Mouse (Mus musculus): ENCODE measurements at regions not wholly inside any gene's neighbourhood (a gene's known extent, or its start where the extent isn't known, plus 50 kb on each side); places are given as distances from the start of the nearest gene placed in this dataset.

DNA sequence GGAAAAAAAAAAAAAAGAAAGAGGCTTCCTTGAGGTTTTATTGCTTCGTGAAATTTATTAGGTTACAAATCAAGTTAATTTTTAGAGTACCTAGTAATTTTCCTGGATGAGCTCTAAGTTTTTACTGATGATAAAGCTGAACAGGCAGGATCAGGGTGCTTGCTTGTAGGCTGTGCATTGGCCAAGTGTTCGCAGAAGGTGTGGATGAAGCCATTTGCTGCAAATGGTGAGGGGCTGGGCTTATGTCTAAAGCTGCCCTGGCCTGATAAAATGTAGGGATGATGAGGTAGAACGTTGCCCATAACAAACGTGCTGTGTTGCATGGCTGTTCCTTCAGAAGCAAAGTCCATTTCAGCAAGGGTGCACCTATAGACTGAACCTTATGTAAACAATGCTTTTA, 90.1 kb upstream of the Rnd3 start:
- TF ChIP-seq POLR2A (IDR thresholded peaks at IDR 0.05; ENCODE audit: insufficient read depth, low read depth, low read length) (no peak), CTCF (IDR thresholded peaks at IDR 0.05) (no peak)

All from heart, adult 2 months (tissue).